Mouse (Mus musculus): ENCODE results near the gene B020031M17Rik. TPM values are rescaled to one million over a fixed set of nuclear protein-coding genes. Genes with fewer than 3 reads are reported as not detected.

The B020031M17Rik gene
- total RNA-seq, 2 experiments from 2014 or later = not detected

Other genes with a start within 250 kb of the B020031M17Rik start
- 10 to 100 TPM; 11.6 to 12.3 TPM for gene Nim1k, start 194.9 kb downstream of the B020031M17Rik start, total RNA-seq (2021)
- gene Zfp131, start 159.9 kb downstream of the B020031M17Rik start, total RNA-seq (2021) = 10 to 100 TPM; 41.1 to 41.8 TPM
- gene AF067063, start 120.6 kb downstream of the B020031M17Rik start, total RNA-seq (2021) = not detected
- not detected for gene D13Ertd608e, start 114.8 kb downstream of the B020031M17Rik start, total RNA-seq (2021)
- not detected for gene Tcstv1, start 56.0 kb downstream of the B020031M17Rik start, total RNA-seq (2021)
- not detected for gene Gm21761, start 21.5 kb downstream of the B020031M17Rik start, total RNA-seq (2021)
- not detected for gene Gm36079, start 76.2 kb upstream of the B020031M17Rik start, total RNA-seq (2021)
- gene Gm21188, start 101.4 kb upstream of the B020031M17Rik start, total RNA-seq (2021) = not detected
- gene Gm20767, start 189.4 kb upstream of the B020031M17Rik start, total RNA-seq (2021) = not detected
- gene Gm21818, start 221.6 kb upstream of the B020031M17Rik start, total RNA-seq (2021) = not detected

Data from left cerebral cortex, postnatal 4 days (tissue).